Mouse (Mus musculus) CD8-positive naive resting alpha-beta T cell, adult 2 months (primary cell): ENCODE measurements around the gene Capn2.
A peak's percentile ranks its signal among the peaks of the same experiment; 100 is the strongest.

Source experiments
- DNase-seq, 2 experiments: peaks; one replicate each; pipeline ENCODE4 v3.0.0; 2022; ENCODE audit warnings: low read depth in 2 of 2, low spot score in 2 of 2

The Capn2 gene

GRCm38 (mm10) chr1:182503206-182503900 lies 14.1 kb downstream of the Capn2 start:
- DNase-seq = no peak

DNA sequence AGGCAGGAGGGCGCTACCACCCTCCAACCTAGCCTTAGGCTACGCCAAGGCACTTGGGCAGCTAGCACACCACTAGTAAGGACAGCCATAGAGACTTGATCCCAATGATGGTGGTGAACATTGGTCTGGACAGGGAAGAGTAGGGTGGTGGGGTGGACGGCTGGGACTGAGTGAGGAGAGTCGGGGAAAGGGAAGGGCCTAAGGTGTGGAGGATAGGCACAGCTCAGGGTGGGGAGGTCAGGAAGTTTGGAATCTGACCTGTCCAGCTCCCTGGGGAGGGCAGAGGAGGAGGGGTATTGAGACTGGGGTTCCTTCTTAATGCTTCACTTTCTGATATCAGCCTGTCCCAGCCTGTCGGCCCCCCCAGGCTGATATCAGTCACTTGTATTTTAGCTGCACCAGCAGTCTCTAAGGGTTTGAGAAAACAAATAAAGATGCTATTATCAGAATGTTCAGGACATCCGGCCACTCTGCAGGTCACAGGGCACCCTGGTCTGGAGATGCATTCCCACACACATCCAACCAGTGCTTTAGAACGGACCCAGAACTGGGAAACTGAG lies 14.8 kb downstream of the Capn2 start:
- DNase-seq = no peak

- no peak for DNase-seq
These were observed 15.5 kb downstream of the Capn2 start for GRCm38 (mm10) chr1:182501815-182502405.

GRCm38 (mm10) chr1:182500843-182501242 lies 16.6 kb downstream of the Capn2 start:
- no peak for DNase-seq

GRCm38 (mm10) chr1:182500224-182500623 lies 17.2 kb downstream of the Capn2 start:
- DNase-seq = no peak

GRCm38 (mm10) chr1:182499443-182500089 lies 17.8 kb downstream of the Capn2 start:
- no peak for DNase-seq

DNA sequence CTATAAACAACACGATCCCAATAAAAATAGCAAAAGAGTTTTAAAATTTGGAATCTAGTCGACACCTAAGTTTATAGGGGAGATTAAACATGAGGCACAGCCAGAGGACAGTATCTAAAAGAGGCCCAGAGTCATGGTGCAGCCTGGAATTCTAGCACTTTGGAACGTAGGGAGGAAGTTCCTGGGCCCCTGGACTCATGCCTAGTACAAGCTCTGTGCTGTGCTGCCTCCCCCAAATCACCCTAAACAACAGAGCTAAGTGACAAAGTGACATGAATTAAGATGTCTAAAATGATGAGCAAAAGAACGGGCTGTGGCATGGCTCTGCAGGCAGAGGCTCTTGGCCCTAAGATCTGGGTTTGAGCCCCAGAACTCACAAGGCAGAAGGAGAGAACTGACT lies 19.7 kb downstream of the Capn2 start:
- DNase-seq = no peak

GRCm38 (mm10) chr1:182496685-182497084 lies 20.7 kb downstream of the Capn2 start:
- no peak for DNase-seq

DNA sequence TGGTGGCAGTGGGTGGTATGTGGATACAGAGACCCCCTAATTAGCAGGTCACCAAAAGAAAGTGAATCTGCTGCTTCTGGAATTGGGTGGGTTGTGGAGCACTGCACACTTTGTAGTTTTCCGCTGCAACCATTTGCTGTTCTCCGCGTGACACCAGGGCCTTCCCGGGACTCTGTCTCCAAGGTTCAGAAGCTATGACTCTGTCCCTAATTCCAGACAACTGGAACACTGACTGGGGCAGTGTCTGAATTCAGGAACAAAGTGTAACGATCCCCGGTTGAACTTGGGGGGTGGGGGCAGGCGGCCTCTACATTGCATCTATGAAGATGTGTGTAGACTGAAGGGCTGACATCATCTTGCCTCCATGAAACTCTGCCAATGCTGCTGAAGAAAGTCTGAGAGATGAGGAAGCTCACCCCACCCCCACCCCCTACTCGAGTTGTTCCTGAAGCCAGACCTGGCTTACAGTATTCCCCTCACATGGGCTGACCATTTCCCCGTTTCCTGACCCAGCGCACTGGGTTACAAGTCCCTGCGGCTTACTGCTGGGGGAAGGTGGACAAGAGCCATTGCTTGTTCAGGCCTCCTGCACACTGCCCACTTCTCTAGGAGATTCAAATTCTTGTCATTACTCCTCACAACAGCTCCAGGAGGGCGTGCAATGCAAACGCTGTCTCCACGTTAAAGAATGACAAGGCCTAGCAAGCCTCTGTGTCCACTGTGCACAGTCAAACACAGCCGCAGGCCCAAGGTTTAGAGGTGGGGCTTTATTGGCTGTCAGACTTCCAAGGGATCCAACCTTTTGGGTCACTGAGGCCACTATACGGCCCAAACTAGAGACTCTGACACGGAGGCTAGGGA lies 22.9 kb downstream of the Capn2 start:
- no peak for DNase-seq

DNA sequence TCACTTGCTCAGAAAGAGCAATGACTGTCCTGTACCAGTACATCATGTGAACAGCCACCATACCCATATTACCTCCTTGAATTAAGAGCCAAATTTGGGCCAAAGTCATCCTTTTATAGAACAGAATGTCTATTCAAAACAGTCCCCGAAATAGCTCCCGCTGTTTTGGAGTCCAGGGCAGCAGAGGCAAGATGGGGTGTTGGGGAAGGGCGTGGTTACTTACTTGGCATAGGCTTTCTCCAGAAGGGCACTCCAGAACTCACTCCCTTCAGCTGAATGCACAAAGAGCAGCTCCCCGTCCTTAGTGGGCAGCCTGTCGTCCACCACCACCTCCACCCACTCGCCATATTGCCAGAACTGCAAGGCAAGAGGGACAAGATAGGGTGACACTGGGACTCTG lies 25.6 kb downstream of the Capn2 start:
- no peak for DNase-seq

DNA sequence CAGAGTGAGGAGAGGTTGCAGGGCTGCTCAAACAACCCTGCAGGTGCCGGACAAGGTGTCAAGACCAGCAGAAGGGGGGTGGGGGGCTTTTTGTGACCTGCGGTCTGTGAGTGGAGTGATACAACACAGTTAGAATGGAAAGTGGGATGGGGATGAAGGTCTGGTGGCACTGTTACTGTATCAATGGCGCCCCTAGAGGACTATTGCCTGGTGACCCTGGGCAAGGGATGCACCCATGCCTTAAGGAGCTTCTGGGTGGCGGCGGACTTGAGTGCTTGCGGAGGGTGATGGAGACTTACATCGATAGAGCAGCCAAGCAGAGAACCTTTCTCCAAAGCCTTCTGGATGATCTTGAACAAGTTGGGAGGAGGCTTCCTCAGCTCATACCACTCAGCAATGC lies 26.8 kb downstream of the Capn2 start:
- no peak for DNase-seq

- DNase-seq = peak; percentile 93 to 94
These were observed 27.5 kb downstream of the Capn2 start for GRCm38 (mm10) chr1:182489803-182490452.

DNA sequence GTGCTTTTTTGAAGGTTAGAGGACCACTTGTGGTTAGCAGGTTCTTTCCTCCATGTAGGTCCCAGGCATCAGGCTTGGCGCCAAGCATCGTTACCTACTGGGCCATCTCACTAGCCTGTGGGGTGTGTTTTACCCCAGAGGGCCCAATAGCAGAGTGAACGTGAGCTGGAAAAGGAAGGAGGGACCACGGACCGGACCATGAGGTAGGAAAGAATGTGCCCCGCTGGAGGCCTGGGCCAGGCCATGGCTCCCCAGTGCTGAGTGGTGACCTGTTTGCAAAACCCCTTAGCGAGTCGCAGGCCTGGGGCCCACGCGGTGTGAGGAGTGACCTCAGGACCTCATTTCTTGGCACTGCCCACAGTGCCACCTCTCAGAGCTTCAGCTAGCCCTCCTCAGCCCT lies 28.9 kb downstream of the Capn2 start:
- DNase-seq = no peak

- DNase-seq = no peak
These were observed 33.5 kb downstream of the Capn2 start for GRCm38 (mm10) chr1:182483910-182484274.

DNA sequence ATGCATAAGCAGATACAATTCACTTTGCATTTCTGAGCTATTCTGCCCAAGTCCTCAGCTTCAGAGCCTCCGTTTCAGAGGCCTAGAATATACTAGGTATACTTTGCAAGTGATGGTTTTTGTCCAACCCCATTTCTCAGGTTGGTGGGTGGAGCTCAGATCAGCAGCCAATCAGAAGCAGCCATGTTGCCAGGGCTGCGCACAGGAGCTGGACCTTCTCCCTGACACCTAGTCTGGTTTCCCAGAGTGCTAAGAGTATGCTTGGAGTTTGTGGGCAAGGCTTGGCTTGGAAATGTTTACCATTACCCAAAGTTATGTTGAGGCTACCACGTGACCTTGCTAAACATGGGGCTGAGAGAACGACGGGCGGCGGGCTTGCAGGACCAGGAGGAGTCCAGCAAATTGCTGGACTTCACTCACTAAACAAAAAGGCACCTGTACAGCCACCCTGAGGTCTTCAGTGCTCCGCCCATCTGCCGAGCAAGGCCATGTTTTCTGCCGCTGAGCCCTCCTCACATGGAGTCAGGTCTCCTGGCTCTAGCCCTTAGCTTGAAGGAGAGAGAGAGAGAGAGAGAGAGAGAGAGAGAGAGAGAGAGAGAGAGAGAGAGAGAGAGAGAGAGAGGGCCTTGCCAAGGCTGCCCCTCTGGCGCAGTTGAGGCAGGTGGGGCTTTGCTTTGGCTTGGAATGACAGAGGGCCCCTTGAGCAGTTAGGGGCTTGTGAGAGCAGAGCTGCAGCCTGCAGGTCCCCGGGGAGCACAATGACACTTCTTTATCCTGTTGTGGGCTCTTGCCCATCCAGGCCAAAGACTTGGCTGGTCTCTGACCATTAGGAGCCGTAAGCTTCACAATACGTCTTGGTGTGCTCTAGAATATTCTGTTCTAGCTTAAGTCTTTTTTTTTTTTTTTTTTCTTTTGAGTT lies 34.2 kb downstream of the Capn2 start:
- no peak for DNase-seq

- no peak for DNase-seq
These were observed 35.6 kb downstream of the Capn2 start for GRCm38 (mm10) chr1:182481646-182482295.

- DNase-seq = no peak
These were observed 36.3 kb downstream of the Capn2 start for GRCm38 (mm10) chr1:182481138-182481537.

DNA sequence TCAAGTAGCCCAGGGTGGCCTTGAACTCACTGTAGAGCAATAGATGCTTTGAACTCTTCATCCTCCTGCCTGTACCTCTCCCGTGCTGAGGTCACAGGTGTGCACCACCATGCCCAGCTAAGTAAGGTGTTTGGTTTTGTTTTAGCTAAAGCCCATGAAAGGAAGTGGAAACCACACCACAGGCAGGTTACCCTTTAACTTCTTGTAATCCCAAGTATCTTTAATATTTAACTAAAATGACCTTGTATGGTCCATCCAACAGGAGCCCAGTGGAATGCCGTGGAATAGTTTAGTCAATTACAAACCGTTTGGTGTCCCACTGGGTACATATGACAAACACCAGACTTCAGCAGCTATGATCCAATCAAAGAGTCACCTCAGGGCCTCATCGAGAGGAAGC lies 38.5 kb downstream of the Capn2 start:
- DNase-seq = no peak
